Mouse (Mus musculus) midbrain, embryonic 13.5 days (tissue): Measurements from ENCODE around the gene 4921507P07Rik. TPM values are rescaled to one million over a fixed set of nuclear protein-coding genes. Genes with fewer than 3 reads are reported as not detected.
A peak's percentile ranks its signal among the peaks of the same experiment; 100 is the strongest.

Source experiments
- ATAC-seq: fragments of 200-750 bp; cut with Nextera tagmentation; 2 replicates; pipeline ENCODE4 v1.8.0; 2017; ENCODE audit warnings: mild to moderate bottlenecking, moderate TSS enrichment, moderate library complexity
- H3K27ac ChIP-seq: fragments of 300-500 bp; sonication (generic); 2 replicates; pipeline ENCODE4 v1.5.1; 2015; ENCODE audit warnings: inconsistent platforms, mild to moderate bottlenecking, moderate library complexity
- H3K27me3 ChIP-seq: fragments of 300-500 bp; sonication (generic); 2 replicates; pipeline ENCODE4 v1.6.1; 2015; ENCODE audit warnings: mild to moderate bottlenecking, inconsistent platforms
- H3K36me3 ChIP-seq: fragments of 300-500 bp; sonication (generic); 2 replicates; pipeline ENCODE4 v1.6.1; 2015; ENCODE audit warnings: mild to moderate bottlenecking, inconsistent platforms
- H3K4me1 ChIP-seq: fragments of 300-500 bp; sonication (generic); replicated peaks from 2 replicates; pipeline ENCODE4 v1.6.1; 2015; ENCODE audit warnings: inconsistent platforms
- H3K4me2 ChIP-seq: fragments of 300-500 bp; sonication (generic); replicated peaks from 2 replicates; pipeline ENCODE4 v1.6.1; 2015; ENCODE audit warnings: moderate library complexity, mild to moderate bottlenecking, inconsistent platforms
- H3K4me3 ChIP-seq: fragments of 300-500 bp; sonication (generic); replicated peaks from 2 replicates; pipeline ENCODE4 v1.5.1; 2015; ENCODE audit warnings: mild to moderate bottlenecking, inconsistent platforms
- H3K9ac ChIP-seq: fragments of 300-500 bp; sonication (generic); replicated peaks from 2 replicates; pipeline ENCODE4 v1.6.1; 2015; ENCODE audit warnings: mild to moderate bottlenecking, inconsistent platforms
- H3K9me3 ChIP-seq: fragments of 300-500 bp; sonication (generic); 2 replicates; pipeline ENCODE4 v1.6.1; 2016; ENCODE audit warnings: mild to moderate bottlenecking, inconsistent platforms
- WGBS: fragments of 180-500 bp; shearing (Covaris S2); methylation state at CpG from one replicate; pipeline ENCODE4 v1.1.7; 2015; 5-methylcytosine and 5-hydroxymethylcytosine counted together
- polyA plus RNA-seq: library from polyadenylated mRNA; unstranded; fragments of >200 nt; fragmentation: Nextera tagmentation; extraction: Ambion mirVana; gene quantifications from 2 replicates; pipeline ENCODE4 v1.2.1, GENCODE M21; 2015

Gene 4921507P07Rik
- polyA plus RNA-seq, 1 experiment from 2014 or later: 1.9 TPM

GRCm38 (mm10) chr6:50552881-50553518 is 43.4 kb downstream of the 4921507P07Rik start:
- ATAC-seq: no peak
- H3K4me2 ChIP-seq: no peak overlapping the region
- H3K4me3 ChIP-seq: no peak overlapping the region
- H3K36me3 ChIP-seq: no peaks in the 10 kb centered on the region
- H3K9ac ChIP-seq: no peak overlapping the region
- no peak overlapping the region for H3K27ac ChIP-seq
- no peaks in the 10 kb centered on the region for H3K27me3 ChIP-seq
- no peaks in the 10 kb centered on the region for H3K9me3 ChIP-seq
- no peaks in the 10 kb centered on the region for H3K4me1 ChIP-seq
- WGBS: 90% methylated on average over 5 of the region's 5 CpGs

- H3K4me3 ChIP-seq: no peak overlapping the region
- no peak overlapping the region for H3K27ac ChIP-seq
- WGBS: 86% methylated on average over 7 of the region's 7 CpGs
- no peaks in the 10 kb centered on the region for H3K36me3 ChIP-seq
- H3K4me2 ChIP-seq: no peak overlapping the region
- H3K27me3 ChIP-seq: no peaks in the 10 kb centered on the region
- H3K4me1 ChIP-seq: 0 out of 2 replicates have a peak, but pooled peaks cover 2% of the 10 kb centered on the region
- ATAC-seq: no peak
- H3K9ac ChIP-seq: no peak overlapping the region
- H3K9me3 ChIP-seq: no peaks in the 10 kb centered on the region
These were observed 46.6 kb downstream of the 4921507P07Rik start for GRCm38 (mm10) chr6:50549791-50550190.

GRCm38 (mm10) chr6:50549051-50549450 is 47.4 kb downstream of the 4921507P07Rik start:
- Histone ChIP-seq H3K4me1 (0 out of 2 replicates have a peak, but pooled peaks cover 2% of the 10 kb centered on the region), H3K9me3 (no peaks in the 10 kb centered on the region), H3K4me3 (no peak overlapping the region), H3K4me2 (no peak overlapping the region), H3K36me3 (no peaks in the 10 kb centered on the region), H3K27me3 (no peaks in the 10 kb centered on the region), H3K27ac (no peak overlapping the region), H3K9ac (no peak overlapping the region)
- 86% methylated on average over 5 of the region's 5 CpGs for WGBS
- no peak for ATAC-seq

- Histone ChIP-seq H3K36me3 (no peaks in the 10 kb centered on the region), H3K9ac (no peak overlapping the region), H3K4me1 (0 out of 2 replicates have a peak, but pooled peaks cover 2% of the 10 kb centered on the region), H3K27me3 (no peaks in the 10 kb centered on the region), H3K9me3 (no peaks in the 10 kb centered on the region), H3K27ac (no peak overlapping the region), H3K4me2 (no peak overlapping the region), H3K4me3 (no peak overlapping the region)
- ATAC-seq: 0 out of 2 replicates have a peak, but pooled peaks have one; percentile 63
- WGBS: 30% methylated on average over 10 of the region's 10 CpGs
These were observed 50.9 kb downstream of the 4921507P07Rik start for GRCm38 (mm10) chr6:50545412-50546043.

- ATAC-seq: no peak
- H3K27ac ChIP-seq: no peak overlapping the region
- no peak overlapping the region for H3K4me2 ChIP-seq
- H3K27me3 ChIP-seq: no peaks in the 10 kb centered on the region; the same call in 1 of the 2 replicates
- 0 out of 2 replicates have a peak, but pooled peaks cover 2% of the 10 kb centered on the region for H3K4me1 ChIP-seq
- no peaks in the 10 kb centered on the region for H3K36me3 ChIP-seq
- H3K9ac ChIP-seq: no peak overlapping the region
- H3K9me3 ChIP-seq: no peaks in the 10 kb centered on the region
- no peak overlapping the region for H3K4me3 ChIP-seq
- WGBS: 93% methylated on average over 1 of the region's 1 CpGs
These were observed 53.9 kb downstream of the 4921507P07Rik start for GRCm38 (mm10) chr6:50542535-50542934.

GRCm38 (mm10) chr6:50539641-50540040 is 56.8 kb downstream of the 4921507P07Rik start:
- H3K4me1 ChIP-seq: no peaks in the 10 kb centered on the region
- H3K36me3 ChIP-seq: no peaks in the 10 kb centered on the region
- H3K27ac ChIP-seq: no peak overlapping the region
- peaks cover 4% of the 10 kb centered on the region; the same call in 1 of the 2 replicates for H3K27me3 ChIP-seq
- H3K4me2 ChIP-seq: no peak overlapping the region
- no peak overlapping the region for H3K9ac ChIP-seq
- no peaks in the 10 kb centered on the region for H3K9me3 ChIP-seq
- no peak for ATAC-seq
- no peak overlapping the region for H3K4me3 ChIP-seq
- 86% methylated on average over 1 of the region's 1 CpGs for WGBS

- ATAC-seq: peak; percentile 89
- H3K9ac ChIP-seq: no peak overlapping the region
- H3K27ac ChIP-seq: no peak overlapping the region
- H3K4me2 ChIP-seq: no peak overlapping the region
- peaks cover 4% of the 10 kb centered on the region; the same call in 1 of the 2 replicates for H3K27me3 ChIP-seq
- H3K4me1 ChIP-seq: no peaks in the 10 kb centered on the region
- WGBS: 8% methylated on average over 7 of the region's 7 CpGs
- H3K36me3 ChIP-seq: no peaks in the 10 kb centered on the region
- H3K4me3 ChIP-seq: no peak overlapping the region
- H3K9me3 ChIP-seq: no peaks in the 10 kb centered on the region
These were observed 60.0 kb downstream of the 4921507P07Rik start for GRCm38 (mm10) chr6:50536461-50536892.

- 87% methylated on average over 3 of the region's 3 CpGs for WGBS
- ATAC-seq: no peak
- no peak overlapping the region for H3K4me3 ChIP-seq
- no peaks in the 10 kb centered on the region for H3K9me3 ChIP-seq
- H3K4me2 ChIP-seq: no peak overlapping the region
- peaks cover 4% of the 10 kb centered on the region; the same call in 1 of the 2 replicates for H3K27me3 ChIP-seq
- no peak overlapping the region for H3K27ac ChIP-seq
- no peaks in the 10 kb centered on the region for H3K36me3 ChIP-seq
- H3K9ac ChIP-seq: no peak overlapping the region
- no peaks in the 10 kb centered on the region for H3K4me1 ChIP-seq
These were observed 61.1 kb downstream of the 4921507P07Rik start for GRCm38 (mm10) chr6:50535346-50535745.

- Histone ChIP-seq H3K9ac (no peak overlapping the region), H3K9me3 (no peaks in the 10 kb centered on the region)
- 81% methylated on average over 8 of the region's 8 CpGs for WGBS
These were observed 64.5 kb downstream of the 4921507P07Rik start for GRCm38 (mm10) chr6:50531920-50532319.

GRCm38 (mm10) chr6:50531003-50531402 is 65.4 kb downstream of the 4921507P07Rik start:
- WGBS: 93% methylated on average over 3 of the region's 3 CpGs
- no peak for ATAC-seq
- Histone ChIP-seq H3K27me3 (no peaks in the 10 kb centered on the region), H3K4me3 (no peak overlapping the region), H3K27ac (no peak overlapping the region), H3K36me3 (no peaks in the 10 kb centered on the region), H3K4me1 (peaks cover 8% of the 10 kb centered on the region; the same call in 1 of the 2 replicates), H3K9me3 (no peaks in the 10 kb centered on the region), H3K4me2 (no peak overlapping the region), H3K9ac (no peak overlapping the region)

More at GRCm38 (mm10) chr6:50531920-50532319, 64.5 kb downstream of the 4921507P07Rik start:
- no peak for ATAC-seq
- Histone ChIP-seq H3K4me1 (0 out of 2 replicates have a peak, but pooled peaks cover 2% of the 10 kb centered on the region), H3K36me3 (no peaks in the 10 kb centered on the region), H3K27me3 (no peaks in the 10 kb centered on the region), H3K4me3 (no peak overlapping the region), H3K27ac (no peak overlapping the region), H3K4me2 (no peak overlapping the region)

GRCm38 (mm10) chr6:50529194-50529593 is 67.2 kb downstream of the 4921507P07Rik start:
- WGBS: 95% methylated on average over 11 of the region's 11 CpGs
- no peak for ATAC-seq
- H3K4me2 ChIP-seq: no peak overlapping the region
- no peaks in the 10 kb centered on the region for H3K36me3 ChIP-seq
- H3K9ac ChIP-seq: no peak overlapping the region
- peaks cover 8% of the 10 kb centered on the region; the same call in 1 of the 2 replicates for H3K4me1 ChIP-seq
- no peaks in the 10 kb centered on the region for H3K9me3 ChIP-seq
- H3K27me3 ChIP-seq: no peaks in the 10 kb centered on the region
- H3K27ac ChIP-seq: no peak overlapping the region
- no peak overlapping the region for H3K4me3 ChIP-seq

- Histone ChIP-seq H3K27ac (no peak overlapping the region), H3K27me3 (no peaks in the 10 kb centered on the region), H3K9me3 (no peaks in the 10 kb centered on the region), H3K36me3 (no peaks in the 10 kb centered on the region), H3K4me1 (peaks cover 8% of the 10 kb centered on the region; the same call in 1 of the 2 replicates), H3K4me3 (no peak overlapping the region), H3K4me2 (no peak overlapping the region), H3K9ac (no peak overlapping the region)
- no peak for ATAC-seq
- 69% methylated on average over 9 of the region's 9 CpGs for WGBS
These were observed 69.0 kb downstream of the 4921507P07Rik start for GRCm38 (mm10) chr6:50527416-50527815.
